Mouse (Mus musculus): ENCODE measurements around the gene Zc3hc1. TPM values are rescaled to one million over a fixed set of nuclear protein-coding genes. Genes with fewer than 3 reads are reported as not detected.
A peak's percentile ranks its signal among the peaks of the same experiment; 100 is the strongest.
"Not testable (repeated sequence)": the region's sequence is repeated elsewhere in the genome, so short reads cannot be mapped to it uniquely, and the experiment has no call there.

The Zc3hc1 gene
- polyA plus RNA-seq, 1 experiment from 2014 or later: 38.8 TPM

DNA sequence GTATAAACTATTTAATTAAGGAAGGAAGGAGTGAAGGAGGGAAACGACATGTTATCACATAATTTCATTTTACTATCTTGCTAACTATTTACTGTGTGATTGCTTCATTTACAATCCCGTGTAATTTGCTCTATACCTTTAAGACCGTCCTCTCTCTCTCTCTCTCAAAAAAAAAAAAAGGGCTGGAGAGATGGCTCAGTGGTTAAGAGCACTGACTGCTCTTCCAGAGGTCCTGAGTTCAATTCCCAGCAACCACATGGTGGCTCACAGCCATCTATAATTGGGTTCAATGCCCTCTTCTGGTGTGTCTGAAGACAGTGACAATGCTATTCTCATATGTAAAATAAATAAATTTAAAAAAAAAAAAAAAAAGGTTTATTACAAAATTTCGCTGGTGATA, 557 bp downstream of the Zc3hc1 start:
- H3K27ac ChIP-seq (ENCODE audit: low read length); H3K4me1 ChIP-seq (ENCODE audit: control insufficient read depth, insufficient read depth, low read length); H3K36me3 ChIP-seq (ENCODE audit: control insufficient read depth, insufficient read depth, low read length); H3K27me3 ChIP-seq (replicated peaks; ENCODE audit: control insufficient read depth, insufficient read depth, low read length); H3K9me3 ChIP-seq (ENCODE audit: control insufficient read depth, low read length): not testable (repeated sequence)
- ATAC-seq: peak; percentile 7; the same call in 1 of the 2 replicates
- Histone ChIP-seq H3K4me2 (ENCODE audit: low read depth, low read length) (peak overlapping the region; percentile 54), H3K9ac (ENCODE audit: low read depth, low read length) (peak overlapping the region; percentile 81), H3K4me3 (ENCODE audit: low read length) (peak overlapping the region; percentile 72)
- WGBS: 11% methylated on average over 4 of the region's 4 CpGs

GRCm38 (mm10) chr6:30381116-30381515, 9.7 kb downstream of the Zc3hc1 start:
- no peaks in the 10 kb centered on the region for H3K4me1 ChIP-seq (ENCODE audit: control insufficient read depth, insufficient read depth, low read length)
- H3K27me3 ChIP-seq (replicated peaks; ENCODE audit: control insufficient read depth, insufficient read depth, low read length): no peaks in the 10 kb centered on the region
- H3K9ac ChIP-seq (ENCODE audit: low read depth, low read length): no peak overlapping the region
- no peak overlapping the region for H3K27ac ChIP-seq (ENCODE audit: low read length)
- WGBS: 62% methylated on average over 3 of the region's 3 CpGs
- no peaks in the 10 kb centered on the region for H3K9me3 ChIP-seq (ENCODE audit: control insufficient read depth, low read length)
- ATAC-seq: no peak
- H3K4me2 ChIP-seq (ENCODE audit: low read depth, low read length): no peak overlapping the region
- H3K4me3 ChIP-seq (ENCODE audit: low read length): no peak overlapping the region
- 0 out of 2 replicates have a peak, but pooled peaks cover 6% of the 10 kb centered on the region for H3K36me3 ChIP-seq (ENCODE audit: control insufficient read depth, insufficient read depth, low read length)

- Histone ChIP-seq H3K4me3 (ENCODE audit: low read length) (no peak overlapping the region), H3K27ac (ENCODE audit: low read length) (no peak overlapping the region), H3K4me2 (ENCODE audit: low read depth, low read length) (no peak overlapping the region), H3K9ac (ENCODE audit: low read depth, low read length) (no peak overlapping the region), H3K27me3 (replicated peaks; ENCODE audit: control insufficient read depth, insufficient read depth, low read length) (no peaks in the 10 kb centered on the region), H3K4me1 (ENCODE audit: control insufficient read depth, insufficient read depth, low read length) (no peaks in the 10 kb centered on the region), H3K36me3 (ENCODE audit: control insufficient read depth, insufficient read depth, low read length) (peaks cover 8% of the 10 kb centered on the region; the same call in 1 of the 2 replicates), H3K9me3 (ENCODE audit: control insufficient read depth, low read length) (no peaks in the 10 kb centered on the region)
- no peak for ATAC-seq
- whole genome bisulfite sequencing: 80% methylated on average over 1 of the region's 1 CpGs
These were observed 15.0 kb downstream of the Zc3hc1 start for GRCm38 (mm10) chr6:30375791-30376190.

GRCm38 (mm10) chr6:30374731-30375510, 15.9 kb downstream of the Zc3hc1 start:
- no peak overlapping the region for H3K4me2 ChIP-seq (ENCODE audit: low read depth, low read length)
- H3K9me3 ChIP-seq (ENCODE audit: control insufficient read depth, low read length): no peaks in the 10 kb centered on the region
- no peak overlapping the region for H3K27ac ChIP-seq (ENCODE audit: low read length)
- no peak overlapping the region for H3K4me3 ChIP-seq (ENCODE audit: low read length)
- H3K9ac ChIP-seq (ENCODE audit: low read depth, low read length): no peak overlapping the region
- 86% methylated on average over 16 of the region's 16 CpGs for WGBS
- no peaks in the 10 kb centered on the region for H3K4me1 ChIP-seq (ENCODE audit: control insufficient read depth, insufficient read depth, low read length)
- H3K27me3 ChIP-seq (replicated peaks; ENCODE audit: control insufficient read depth, insufficient read depth, low read length): no peaks in the 10 kb centered on the region
- ATAC-seq: no peak
- peaks cover 10% of the 10 kb centered on the region for H3K36me3 ChIP-seq (ENCODE audit: control insufficient read depth, insufficient read depth, low read length)

DNA sequence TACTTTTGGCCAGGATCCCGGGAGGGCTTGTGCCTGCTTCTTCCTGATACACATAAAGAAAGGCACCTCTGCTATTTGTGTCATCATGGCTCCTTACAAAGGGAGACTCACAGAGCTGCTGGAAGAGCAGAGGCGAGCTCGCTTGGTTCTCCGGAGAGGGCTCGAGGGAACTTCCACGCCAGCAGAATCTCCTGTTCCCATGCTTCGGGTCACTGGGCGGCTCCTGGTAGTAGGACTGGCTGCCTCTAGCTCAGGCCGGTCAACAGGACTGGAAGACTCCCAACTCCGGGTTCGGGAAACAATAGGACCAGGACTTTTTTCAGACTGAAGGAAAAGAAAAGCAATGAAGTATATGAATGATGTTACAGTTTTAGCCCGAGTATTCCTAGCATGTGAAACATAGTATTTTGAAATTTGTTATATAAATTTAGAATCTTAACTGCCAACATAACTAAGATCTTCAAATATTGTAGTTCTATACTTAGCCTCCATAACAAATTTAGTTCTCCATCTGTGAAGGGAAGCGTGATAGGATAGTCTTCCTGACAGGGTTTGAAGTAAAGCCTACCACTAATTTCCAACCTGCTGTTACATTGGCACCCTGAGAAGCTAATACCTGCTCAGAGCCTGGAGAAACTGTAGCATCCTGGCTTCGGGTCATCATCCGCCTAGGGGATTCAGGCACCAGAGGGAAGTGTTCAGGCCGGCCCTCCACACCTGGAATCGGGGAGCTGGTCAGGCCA, 18.0 kb downstream of the Zc3hc1 start:
- WGBS: 93% methylated on average over 17 of the region's 17 CpGs

DNA sequence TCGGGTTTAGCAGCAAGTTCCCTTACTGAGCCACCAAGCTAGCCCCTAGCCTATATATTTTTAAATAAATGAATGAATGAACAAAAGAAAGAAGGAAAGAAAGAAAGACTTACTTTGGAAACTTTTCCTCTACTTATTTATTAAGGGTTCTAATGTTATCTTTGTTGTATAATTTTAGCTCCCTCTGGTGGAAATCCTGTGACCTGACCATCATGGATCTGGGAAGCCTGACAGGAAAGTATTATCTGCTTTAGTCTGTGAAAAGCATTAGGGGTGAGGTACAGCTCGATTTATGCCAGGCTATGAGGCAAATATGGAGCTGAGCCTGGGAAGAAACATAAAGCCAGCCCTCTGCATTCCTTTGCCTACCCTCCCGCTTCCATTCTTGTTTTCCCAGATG, 21.5 kb downstream of the Zc3hc1 start:
- Histone ChIP-seq H3K27ac (ENCODE audit: low read length) (no peak overlapping the region), H3K27me3 (replicated peaks; ENCODE audit: control insufficient read depth, insufficient read depth, low read length) (no peaks in the 10 kb centered on the region), H3K9ac (ENCODE audit: low read depth, low read length) (no peak overlapping the region), H3K4me3 (ENCODE audit: low read length) (no peak overlapping the region), H3K4me2 (ENCODE audit: low read depth, low read length) (no peak overlapping the region), H3K36me3 (ENCODE audit: control insufficient read depth, insufficient read depth, low read length) (peaks cover 26% of the 10 kb centered on the region), H3K4me1 (ENCODE audit: control insufficient read depth, insufficient read depth, low read length) (no peaks in the 10 kb centered on the region), H3K9me3 (ENCODE audit: control insufficient read depth, low read length) (no peaks in the 10 kb centered on the region)
- ATAC-seq: no peak
- 83% methylated on average over 3 of the region's 3 CpGs for WGBS

More for the DNA sequence above, 18.0 kb downstream of the Zc3hc1 start:
- H3K27me3 ChIP-seq (replicated peaks; ENCODE audit: control insufficient read depth, insufficient read depth, low read length): no peaks in the 10 kb centered on the region
- no peak overlapping the region for H3K4me2 ChIP-seq (ENCODE audit: low read depth, low read length)
- no peaks in the 10 kb centered on the region for H3K4me1 ChIP-seq (ENCODE audit: control insufficient read depth, insufficient read depth, low read length)
- H3K27ac ChIP-seq (ENCODE audit: low read length): no peak overlapping the region
- ATAC-seq: no peak
- H3K9ac ChIP-seq (ENCODE audit: low read depth, low read length): no peak overlapping the region
- no peak overlapping the region for H3K4me3 ChIP-seq (ENCODE audit: low read length)
- peaks cover 16% of the 10 kb centered on the region for H3K36me3 ChIP-seq (ENCODE audit: control insufficient read depth, insufficient read depth, low read length)
- no peaks in the 10 kb centered on the region for H3K9me3 ChIP-seq (ENCODE audit: control insufficient read depth, low read length)

- Histone ChIP-seq H3K4me3 (ENCODE audit: low read length) (no peak overlapping the region), H3K27ac (ENCODE audit: low read length) (no peak overlapping the region), H3K4me2 (ENCODE audit: low read depth, low read length) (no peak overlapping the region), H3K4me1 (ENCODE audit: control insufficient read depth, insufficient read depth, low read length) (no peaks in the 10 kb centered on the region), H3K36me3 (ENCODE audit: control insufficient read depth, insufficient read depth, low read length) (peaks cover 15% of the 10 kb centered on the region), H3K9ac (ENCODE audit: low read depth, low read length) (no peak overlapping the region), H3K27me3 (replicated peaks; ENCODE audit: control insufficient read depth, insufficient read depth, low read length) (no peaks in the 10 kb centered on the region), H3K9me3 (ENCODE audit: control insufficient read depth, low read length) (no peaks in the 10 kb centered on the region)
- 31% methylated on average over 5 of the region's 5 CpGs for WGBS
- no peak for ATAC-seq
These were observed 27.0 kb downstream of the Zc3hc1 start for GRCm38 (mm10) chr6:30363808-30364207.

DNA sequence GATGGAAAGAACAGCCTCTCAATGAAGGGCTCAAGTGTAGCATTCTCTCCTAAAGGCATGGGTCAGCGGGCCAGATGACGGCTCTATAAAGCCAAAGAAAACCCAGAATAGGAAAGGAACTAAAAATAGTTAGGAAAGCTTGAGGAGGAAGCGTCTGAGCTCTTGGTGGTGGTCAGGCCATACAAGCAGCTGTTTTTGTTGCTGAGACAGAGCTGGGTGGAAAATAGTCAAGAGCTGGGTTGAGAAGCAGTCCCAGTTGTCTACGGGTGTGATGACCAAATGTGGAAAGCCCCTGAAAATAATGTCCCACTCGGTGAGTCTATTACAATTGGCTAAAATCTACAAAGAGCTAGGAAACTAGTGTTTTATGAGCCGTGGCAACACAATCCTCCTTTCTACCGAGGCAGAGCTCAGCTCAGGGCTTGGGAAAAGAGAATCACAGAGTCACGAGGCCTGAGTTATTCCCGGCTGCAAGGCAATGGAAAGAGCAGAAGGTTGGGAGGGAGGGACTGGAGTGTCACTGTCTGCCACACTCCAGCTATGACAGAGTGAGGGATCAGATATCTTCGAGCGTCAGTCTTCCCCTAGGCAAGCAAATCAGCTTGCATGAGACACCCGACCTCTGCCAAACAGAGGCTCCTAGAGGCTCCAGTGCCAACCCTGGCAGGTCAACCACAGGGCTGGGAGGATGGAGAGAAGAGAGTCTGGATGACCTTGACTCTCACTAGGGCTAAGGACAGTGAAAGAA, 30.9 kb downstream of the Zc3hc1 start:
- Histone ChIP-seq H3K9me3 (ENCODE audit: control insufficient read depth, low read length) (no peaks in the 10 kb centered on the region), H3K4me3 (ENCODE audit: low read length) (no peak overlapping the region), H3K27me3 (replicated peaks; ENCODE audit: control insufficient read depth, insufficient read depth, low read length) (no peaks in the 10 kb centered on the region), H3K36me3 (ENCODE audit: control insufficient read depth, insufficient read depth, low read length) (0 out of 2 replicates have a peak, but pooled peaks cover 2% of the 10 kb centered on the region), H3K27ac (ENCODE audit: low read length) (no peak overlapping the region), H3K4me1 (ENCODE audit: control insufficient read depth, insufficient read depth, low read length) (no peaks in the 10 kb centered on the region), H3K9ac (ENCODE audit: low read depth, low read length) (no peak overlapping the region), H3K4me2 (ENCODE audit: low read depth, low read length) (no peak overlapping the region)
- no peak for ATAC-seq
- 71% methylated on average over 12 of the region's 12 CpGs for WGBS

GRCm38 (mm10) chr6:30357561-30358177, 33.2 kb downstream of the Zc3hc1 start:
- no peaks in the 10 kb centered on the region for H3K4me1 ChIP-seq (ENCODE audit: control insufficient read depth, insufficient read depth, low read length)
- H3K27ac ChIP-seq (ENCODE audit: low read length): no peak overlapping the region
- no peaks in the 10 kb centered on the region for H3K36me3 ChIP-seq (ENCODE audit: control insufficient read depth, insufficient read depth, low read length)
- ATAC-seq: peak; percentile 67; the same call in 1 of the 2 replicates
- no peaks in the 10 kb centered on the region for H3K27me3 ChIP-seq (replicated peaks; ENCODE audit: control insufficient read depth, insufficient read depth, low read length)
- H3K9me3 ChIP-seq (ENCODE audit: control insufficient read depth, low read length): no peaks in the 10 kb centered on the region
- H3K4me3 ChIP-seq (ENCODE audit: low read length): no peak overlapping the region
- H3K4me2 ChIP-seq (ENCODE audit: low read depth, low read length): peak overlapping the region; percentile 9; the same call in 1 of the 2 replicates
- 20% methylated on average over 9 of the region's 9 CpGs for WGBS
- H3K9ac ChIP-seq (ENCODE audit: low read depth, low read length): no peak overlapping the region

Data from intestine, embryonic 16.5 days (tissue).